Mouse (Mus musculus): ENCODE results near the gene Gpr180. TPM values are rescaled to one million over a fixed set of nuclear protein-coding genes. Genes with fewer than 3 reads are reported as not detected.
A peak's percentile ranks its signal among the peaks of the same experiment; 100 is the strongest.
"Not testable (repeated sequence)": the region's sequence is repeated elsewhere in the genome, so short reads cannot be mapped to it uniquely, and the experiment has no call there.

Gpr180 gene
- 36.2 and 39.3 TPM in 2 replicates for polyA plus RNA-seq (2014; fragmentation: Nextera tagmentation; extraction: Ambion mirVana)

- ATAC-seq (replicated peaks; ENCODE audit: low FRiP score) (peak; percentile 98), DNase-seq (ENCODE audit: low spot score) (peak; percentile 99)
- peak within 1 kb of the TSS; percentile 80 for H3K9ac ChIP-seq (ENCODE audit: low read length)
- H3K27ac ChIP-seq (ENCODE audit: low read depth, low read length): no peak within 1 kb of the TSS
- peak within 1 kb of the TSS; percentile 72 for H3K4me3 ChIP-seq (ENCODE audit: low read depth, low read length)
- no peaks in the 10 kb centered on the region for H3K9me3 ChIP-seq (ENCODE audit: control insufficient read depth, low read length)
- H3K36me3 ChIP-seq (ENCODE audit: control insufficient read depth, insufficient read depth, low read length): peaks cover 2% of the 10 kb centered on the region; the same call in 1 of the 2 replicates
- peak within 1 kb of the TSS; percentile 96 for H3K4me2 ChIP-seq (ENCODE audit: low read depth, low read length, severe bottlenecking)
- H3K27me3 ChIP-seq (ENCODE audit: control insufficient read depth, insufficient read depth, low read length): no peaks in the 10 kb centered on the region
- WGBS: under 1% methylated on average over 76 of the region's 77 CpGs
- H3K4me1 ChIP-seq (replicated peaks; ENCODE audit: control insufficient read depth, insufficient read depth, low read length): peaks cover 7% of the 10 kb centered on the region; the same call in 1 of the 2 replicates
Measured at GRCm38 (mm10) chr14:118136744-118137452, at the start of gene Gpr180. Gene Gpr180 (plus strand): TSS chr14:118137158.

- DNase-seq (ENCODE audit: low spot score) (no peak), ATAC-seq (replicated peaks; ENCODE audit: low FRiP score) (peak; percentile 63)
- Histone ChIP-seq H3K27ac (ENCODE audit: low read depth, low read length) (no peak overlapping the region; the same call in 1 of the 2 replicates), H3K4me3 (ENCODE audit: low read depth, low read length) (peak overlapping the region; percentile 62), H3K4me1 (replicated peaks; ENCODE audit: control insufficient read depth, insufficient read depth, low read length) (0 out of 2 replicates have a peak, but pooled peaks cover 3% of the 10 kb centered on the region), H3K9me3 (ENCODE audit: control insufficient read depth, low read length) (no peaks in the 10 kb centered on the region), H3K9ac (ENCODE audit: low read length) (peak overlapping the region; percentile 64), H3K4me2 (ENCODE audit: low read depth, low read length, severe bottlenecking) (peak overlapping the region; percentile 69), H3K27me3 (ENCODE audit: control insufficient read depth, insufficient read depth, low read length) (peaks cover under 1% of the 10 kb centered on the region; the same call in 1 of the 2 replicates), H3K36me3 (ENCODE audit: control insufficient read depth, insufficient read depth, low read length) (no peaks in the 10 kb centered on the region)
- WGBS: 9% methylated on average over 22 of the region's 22 CpGs
Measured at GRCm38 (mm10) chr14:118088437-118089207, 48.3 kb upstream of the Gpr180 start.

GRCm38 (mm10) chr14:118089215-118089805, 47.6 kb upstream of the Gpr180 start:
- ATAC-seq (replicated peaks; ENCODE audit: low FRiP score) (peak; percentile 73), DNase-seq (ENCODE audit: low spot score) (peak; percentile 95)
- Histone ChIP-seq H3K9me3 (ENCODE audit: control insufficient read depth, low read length) (no peaks in the 10 kb centered on the region), H3K4me1 (replicated peaks; ENCODE audit: control insufficient read depth, insufficient read depth, low read length) (0 out of 2 replicates have a peak, but pooled peaks cover 3% of the 10 kb centered on the region), H3K27me3 (ENCODE audit: control insufficient read depth, insufficient read depth, low read length) (no peaks in the 10 kb centered on the region), H3K4me2 (ENCODE audit: low read depth, low read length, severe bottlenecking) (peak overlapping the region; percentile 69), H3K4me3 (ENCODE audit: low read depth, low read length) (peak overlapping the region; percentile 62), H3K36me3 (ENCODE audit: control insufficient read depth, insufficient read depth, low read length) (no peaks in the 10 kb centered on the region), H3K27ac (ENCODE audit: low read depth, low read length) (no peak overlapping the region; the same call in 1 of the 2 replicates), H3K9ac (ENCODE audit: low read length) (peak overlapping the region; percentile 64)
- WGBS: under 1% methylated on average over 44 of the region's 44 CpGs

- DNase-seq (ENCODE audit: low spot score) (no peak), ATAC-seq (replicated peaks; ENCODE audit: low FRiP score) (peak; percentile 69)
- Histone ChIP-seq H3K9me3 (ENCODE audit: control insufficient read depth, low read length) (no peaks in the 10 kb centered on the region), H3K4me2 (ENCODE audit: low read depth, low read length, severe bottlenecking) (peak overlapping the region; percentile 69), H3K27me3 (ENCODE audit: control insufficient read depth, insufficient read depth, low read length) (no peaks in the 10 kb centered on the region), H3K27ac (ENCODE audit: low read depth, low read length) (no peak overlapping the region; the same call in 1 of the 2 replicates), H3K36me3 (ENCODE audit: control insufficient read depth, insufficient read depth, low read length) (no peaks in the 10 kb centered on the region), H3K4me3 (ENCODE audit: low read depth, low read length) (peak overlapping the region; percentile 62), H3K4me1 (replicated peaks; ENCODE audit: control insufficient read depth, insufficient read depth, low read length) (0 out of 2 replicates have a peak, but pooled peaks cover 3% of the 10 kb centered on the region), H3K9ac (ENCODE audit: low read length) (peak overlapping the region; percentile 64)
- WGBS: 1% methylated on average over 18 of the region's 18 CpGs
Measured at GRCm38 (mm10) chr14:118089806-118090392, 47.1 kb upstream of the Gpr180 start.

- H3K27ac ChIP-seq (ENCODE audit: low read depth, low read length): no peak overlapping the region
- no peaks in the 10 kb centered on the region for H3K4me1 ChIP-seq (replicated peaks; ENCODE audit: control insufficient read depth, insufficient read depth, low read length)
- H3K4me3 ChIP-seq (ENCODE audit: low read depth, low read length): no peak overlapping the region
- no peaks in the 10 kb centered on the region for H3K9me3 ChIP-seq (ENCODE audit: control insufficient read depth, low read length)
- DNase-seq (ENCODE audit: low spot score) (no peak), ATAC-seq (replicated peaks; ENCODE audit: low FRiP score) (no peak)
- WGBS: 79% methylated on average over 2 of the region's 2 CpGs
- H3K36me3 ChIP-seq (ENCODE audit: control insufficient read depth, insufficient read depth, low read length): no peaks in the 10 kb centered on the region
- H3K4me2 ChIP-seq (ENCODE audit: low read depth, low read length, severe bottlenecking): no peak overlapping the region
- H3K27me3 ChIP-seq (ENCODE audit: control insufficient read depth, insufficient read depth, low read length): no peaks in the 10 kb centered on the region
- no peak overlapping the region for H3K9ac ChIP-seq (ENCODE audit: low read length)
Measured at GRCm38 (mm10) chr14:118098265-118098664, 38.7 kb upstream of the Gpr180 start.

- Histone ChIP-seq H3K9me3 (ENCODE audit: control insufficient read depth, low read length) (no peaks in the 10 kb centered on the region), H3K9ac (ENCODE audit: low read length) (no peak overlapping the region), H3K36me3 (ENCODE audit: control insufficient read depth, insufficient read depth, low read length) (no peaks in the 10 kb centered on the region), H3K4me2 (ENCODE audit: low read depth, low read length, severe bottlenecking) (no peak overlapping the region), H3K27ac (ENCODE audit: low read depth, low read length) (no peak overlapping the region), H3K27me3 (ENCODE audit: control insufficient read depth, insufficient read depth, low read length) (no peaks in the 10 kb centered on the region), H3K4me3 (ENCODE audit: low read depth, low read length) (no peak overlapping the region), H3K4me1 (replicated peaks; ENCODE audit: control insufficient read depth, insufficient read depth, low read length) (no peaks in the 10 kb centered on the region)
- DNase-seq (ENCODE audit: low spot score) (no peak), ATAC-seq (replicated peaks; ENCODE audit: low FRiP score) (no peak)
- WGBS: 90% methylated on average over 14 of the region's 14 CpGs
Measured at GRCm38 (mm10) chr14:118101227-118101990, 35.5 kb upstream of the Gpr180 start.

GRCm38 (mm10) chr14:118107479-118107878, 29.5 kb upstream of the Gpr180 start:
- not testable (repeated sequence) for DNase-seq (ENCODE audit: low spot score); ATAC-seq (replicated peaks; ENCODE audit: low FRiP score)
- 92% methylated on average over 2 of the region's 2 CpGs for WGBS

More at GRCm38 (mm10) chr14:118107479-118107878, 29.5 kb upstream of the Gpr180 start:
- not testable (repeated sequence) for H3K27ac ChIP-seq (ENCODE audit: low read depth, low read length); H3K27me3 ChIP-seq (ENCODE audit: control insufficient read depth, insufficient read depth, low read length); H3K36me3 ChIP-seq (ENCODE audit: control insufficient read depth, insufficient read depth, low read length); H3K4me2 ChIP-seq (ENCODE audit: low read depth, low read length, severe bottlenecking); H3K4me3 ChIP-seq (ENCODE audit: low read depth, low read length); H3K4me1 ChIP-seq (replicated peaks; ENCODE audit: control insufficient read depth, insufficient read depth, low read length); H3K9ac ChIP-seq (ENCODE audit: low read length); H3K9me3 ChIP-seq (ENCODE audit: control insufficient read depth, low read length)

All from forebrain, embryonic 11.5 days (tissue).